Comparison of ENCODE assay signal across 11 mouse cellular contexts in the genomic region with DNA sequence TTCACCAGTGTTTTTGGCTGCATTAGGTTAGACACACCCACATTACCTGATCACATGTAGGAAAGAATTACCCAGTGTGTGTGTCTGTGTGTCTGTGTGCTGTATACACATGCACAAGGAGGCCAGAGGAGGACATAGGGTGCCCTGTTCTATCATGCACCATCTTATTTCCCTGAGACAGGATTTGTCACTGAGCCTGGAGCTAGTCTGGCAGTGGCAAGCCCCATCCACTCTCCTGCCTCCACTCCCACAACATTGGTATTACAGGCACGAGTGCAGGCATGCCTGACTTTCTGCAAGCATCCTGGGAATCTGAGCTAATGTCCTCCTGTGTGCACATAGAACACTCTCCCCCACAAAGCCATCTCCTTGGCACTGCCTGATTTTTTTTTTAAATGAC.
DNase-seq lines count a peak whose midpoint lies in the region; ATAC-seq and TF ChIP-seq lines count a peak whose summit lies in the region.
"Had no signal": no experiment of that assay in that cellular context is flagged by ENCODE, and none has a peak within 500 bp of the region (broad histone marks: within the 10 kb centered on the region; RNA-seq: fewer than 3 reads in every experiment).

No protein-coding gene starts in this region.

- H3K27me3 ChIP-seq in neural tube, embryonic 11.5 days (ENCODE audit: control insufficient read depth, insufficient read depth, low read length): no peaks in the 10 kb centered on the region
- H3K27me3 ChIP-seq in forebrain, postnatal 0 days (ENCODE audit: insufficient read depth, low read length): no peaks in the 10 kb centered on the region
- H3K27me3 ChIP-seq in limb, embryonic 13.5 days: 0 out of 2 replicates have a peak, but pooled peaks cover 3% of the 10 kb centered on the region

- no peak overlapping the region for H3K9ac ChIP-seq in neural tube, embryonic 11.5 days (ENCODE audit: low read length)
- H3K9ac ChIP-seq in forebrain, postnatal 0 days: no peak overlapping the region
- no peak overlapping the region for H3K9ac ChIP-seq in limb, embryonic 13.5 days

- intact Hi-C loops in left cerebral cortex, postnatal 36 days (cut with DNase I): no loop called here

- WGBS in neural tube, embryonic 11.5 days: 21% methylated on average over 1 of the region's 1 CpGs
- 12% methylated on average over 1 of the region's 1 CpGs for WGBS in forebrain, postnatal 0 days
- 13% methylated on average over 1 of the region's 1 CpGs for WGBS in limb, embryonic 13.5 days

- H3K36me3 ChIP-seq in neural tube, embryonic 11.5 days (ENCODE audit: control insufficient read depth, insufficient read depth, low read length): no peaks in the 10 kb centered on the region
- no peaks in the 10 kb centered on the region for H3K36me3 ChIP-seq in forebrain, postnatal 0 days (ENCODE audit: insufficient read depth)
- H3K36me3 ChIP-seq in limb, embryonic 13.5 days: no peaks in the 10 kb centered on the region

- no peak for DNase-seq in neural tube, embryonic 11.5 days (ENCODE audit: low spot score)
- DNase-seq in neural tube, embryonic 10.5 days (ENCODE audit: extremely low spot score, low spot score): no peak
- no peak for DNase-seq in forebrain, postnatal 0 days
- DNase-seq in left cerebral cortex, postnatal 36 days (ENCODE audit: low spot score in 2 of 2): no peak
- DNase-seq in Muller cell, postnatal 12 days (ENCODE audit: inconsistent ontology term): no peak
- DNase-seq: cerebellum, postnatal 14 days; left cerebral cortex, postnatal 4 days; lung, postnatal 10 days; right cerebral cortex, postnatal 25 days had no signal

- no peak overlapping the region for H3K4me3 ChIP-seq in neural tube, embryonic 11.5 days (ENCODE audit: low read depth, low read length)
- H3K4me3 ChIP-seq in forebrain, postnatal 0 days (ENCODE audit: low read depth, low read length): no peak overlapping the region
- no peak overlapping the region for H3K4me3 ChIP-seq in limb, embryonic 13.5 days

- H3K27ac ChIP-seq in neural tube, embryonic 11.5 days (ENCODE audit: low read depth, low read length): 0 out of 2 replicates have a peak overlapping the region, but pooled peaks have one; percentile 39
- H3K27ac ChIP-seq in forebrain, postnatal 0 days (ENCODE audit: low read depth, low read length): no peak overlapping the region
- peak overlapping the region; percentile 10; the same call in 1 of the 2 replicates for H3K27ac ChIP-seq in limb, embryonic 13.5 days

- no peak overlapping the region for H3K4me2 ChIP-seq in neural tube, embryonic 11.5 days (ENCODE audit: low read depth)
- H3K4me2 ChIP-seq in forebrain, postnatal 0 days (ENCODE audit: low read depth): no peak overlapping the region
- no peak overlapping the region for H3K4me2 ChIP-seq in limb, embryonic 13.5 days (replicated peaks)

- ATAC-seq in neural tube, embryonic 11.5 days (ENCODE audit: insufficient read depth, low FRiP score, low TSS enrichment): peak; percentile 41; the same call in 1 of the 2 replicates
- peak; percentile 32; the same call in 1 of the 2 replicates for ATAC-seq in forebrain, postnatal 0 days
- ATAC-seq in limb, embryonic 13.5 days (ENCODE audit: low FRiP score, low read depth): no peak
- no peak for ATAC-seq in granulocyte monocyte progenitor cell, adult 5-6 weeks (replicated peaks; ENCODE audit: poor library complexity, severe bottlenecking)

- TF ChIP-seq CTCF in forebrain, postnatal 0 days (IDR thresholded peaks at IDR 0.05; ENCODE audit: low read depth): no peak

- peaks cover 14% of the 10 kb centered on the region for H3K4me1 ChIP-seq in neural tube, embryonic 11.5 days (ENCODE audit: control insufficient read depth, insufficient read depth, low read length)
- H3K4me1 ChIP-seq in forebrain, postnatal 0 days (ENCODE audit: insufficient read depth): no peaks in the 10 kb centered on the region
- peaks cover 47% of the 10 kb centered on the region for H3K4me1 ChIP-seq in limb, embryonic 13.5 days

- H3K9me3 ChIP-seq in neural tube, embryonic 11.5 days (ENCODE audit: control insufficient read depth, low read length): no peaks in the 10 kb centered on the region
- no peaks in the 10 kb centered on the region for H3K9me3 ChIP-seq in forebrain, postnatal 0 days (ENCODE audit: low read length)
- no peaks in the 10 kb centered on the region for H3K9me3 ChIP-seq in limb, embryonic 13.5 days

Comparison
In these comparisons a context has a peak if more than half of its experiments do, and no peak if none do; other contexts are left out.
1. ATAC-seq: peak in neural tube, embryonic 11.5 days (single experiment) and forebrain, postnatal 0 days (single experiment); none in limb, embryonic 13.5 days (single experiment) and granulocyte monocyte progenitor cell, adult 5-6 weeks (single experiment).